Mouse (Mus musculus) cerebellum, postnatal 10 days (tissue): ENCODE results near the gene Slc39a9.

Source experiments
- DNase-seq, 2 experiments: peaks; one replicate each; pipeline ENCODE4 v3.0.0; 2021; ENCODE audit warnings: mixed read lengths in 2 of 2

Slc39a9 gene

DNA sequence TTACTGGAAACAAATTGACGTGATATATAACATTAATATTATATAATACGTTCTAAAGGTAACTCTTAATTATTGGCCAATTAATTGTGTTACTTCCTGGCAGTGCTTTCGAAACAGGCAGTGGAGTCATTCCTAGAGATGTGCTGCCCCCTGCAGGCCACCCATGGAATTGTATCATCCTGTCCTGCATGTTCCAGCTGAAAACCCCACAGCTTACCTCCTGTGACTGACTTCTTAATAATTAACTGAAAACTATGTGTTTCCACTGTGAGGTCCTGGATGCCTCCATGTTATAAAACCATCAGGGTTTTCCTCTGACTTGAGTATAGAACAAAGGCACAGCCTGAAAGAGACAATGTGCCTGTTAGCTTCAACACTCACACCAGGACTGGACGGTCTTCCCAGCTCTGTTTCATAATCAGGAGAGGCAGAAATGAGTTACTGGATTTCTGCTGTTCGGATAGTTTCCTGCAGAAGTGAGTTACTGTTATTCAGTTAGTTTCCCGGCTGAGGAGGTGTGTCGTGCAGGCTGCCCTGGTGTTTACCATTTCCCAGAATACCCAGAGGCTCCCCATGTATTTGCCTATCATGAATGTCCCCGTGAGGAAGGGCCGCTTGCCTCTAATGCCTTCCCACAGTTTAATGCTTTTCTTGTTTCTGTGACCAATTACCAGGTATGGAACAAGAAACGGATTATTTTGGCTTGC is 81.3 kb downstream of the Slc39a9 start:
- DNase-seq, result peak; percentile 94 to 97

DNA sequence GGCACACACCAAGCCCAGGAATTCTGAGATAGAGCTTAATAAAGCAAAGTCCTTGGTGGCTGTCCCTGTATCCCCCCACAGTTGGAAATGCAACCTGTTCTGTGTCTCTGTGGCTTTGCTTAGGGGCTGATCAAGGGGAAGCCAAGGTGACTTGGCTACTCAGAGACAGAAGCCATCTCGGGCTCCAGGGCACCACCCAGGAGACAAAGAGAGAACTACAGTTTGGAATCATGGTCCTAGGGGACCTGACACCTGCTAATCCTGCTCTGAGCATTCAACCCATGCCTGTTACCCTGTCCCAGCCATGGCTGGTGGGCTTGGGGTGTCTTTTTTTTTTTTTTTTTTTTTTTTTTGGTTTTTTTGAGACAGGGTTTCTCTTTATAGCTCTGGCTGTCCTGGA is 84.5 kb downstream of the Slc39a9 start:
- no peak for DNase-seq

DNA sequence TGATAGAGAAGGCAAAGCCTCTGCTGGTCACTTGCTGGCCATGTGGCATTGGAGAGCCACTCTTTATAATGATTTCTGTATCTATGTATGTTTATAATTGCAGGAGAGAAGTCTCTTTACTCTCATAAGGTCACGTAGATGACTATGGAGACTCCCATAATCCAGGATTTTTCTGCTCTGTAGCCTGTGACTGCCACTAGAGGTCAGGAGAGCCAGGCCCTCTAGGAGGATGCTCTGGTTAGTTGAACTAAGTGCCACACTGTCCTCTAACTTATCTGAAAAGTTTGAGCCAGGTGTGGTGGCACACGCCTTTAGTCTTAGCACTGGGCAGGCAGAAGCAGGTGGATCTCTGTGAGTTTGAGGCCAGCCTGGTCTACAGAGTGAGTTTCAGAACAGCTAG is 85.1 kb downstream of the Slc39a9 start:
- DNase-seq, result peak; percentile 47 to 49

DNA sequence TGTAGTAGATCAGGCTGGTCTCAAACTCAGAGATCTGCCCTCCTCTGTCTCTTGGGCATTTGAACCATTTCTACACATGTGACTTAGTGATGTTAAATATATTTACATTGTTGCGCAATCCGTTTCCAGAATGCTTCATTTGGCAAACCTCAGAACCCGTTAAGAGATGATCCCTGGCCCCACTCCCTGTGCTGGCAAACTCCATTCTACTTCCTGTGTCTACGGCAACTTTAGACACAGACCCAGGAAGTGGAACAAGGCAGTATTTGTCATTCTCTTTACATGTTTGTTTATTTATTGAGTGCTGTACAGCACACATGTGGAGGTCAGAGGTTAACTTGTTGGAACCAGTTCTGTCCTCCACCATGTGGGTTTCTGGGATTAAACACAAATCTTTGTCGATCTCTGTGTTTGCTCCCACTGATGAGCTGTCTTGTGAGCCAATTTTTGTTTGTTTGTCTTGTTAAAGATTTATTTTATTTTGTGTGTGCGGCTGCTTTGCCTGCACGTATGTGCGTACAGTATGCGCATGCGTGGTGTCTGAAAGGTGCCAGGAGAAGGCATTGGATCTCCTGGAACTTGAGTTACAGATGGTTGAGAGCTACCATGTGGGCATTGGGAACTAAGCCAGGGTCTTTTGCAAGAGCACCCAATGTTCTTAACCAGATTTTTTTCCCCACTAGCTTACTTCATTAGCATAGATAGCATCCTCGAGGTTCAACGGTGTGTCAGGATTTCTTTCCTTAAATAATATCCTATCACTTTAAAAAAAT is 86.3 kb downstream of the Slc39a9 start:
- peak; percentile 42 to 46 for DNase-seq

DNA sequence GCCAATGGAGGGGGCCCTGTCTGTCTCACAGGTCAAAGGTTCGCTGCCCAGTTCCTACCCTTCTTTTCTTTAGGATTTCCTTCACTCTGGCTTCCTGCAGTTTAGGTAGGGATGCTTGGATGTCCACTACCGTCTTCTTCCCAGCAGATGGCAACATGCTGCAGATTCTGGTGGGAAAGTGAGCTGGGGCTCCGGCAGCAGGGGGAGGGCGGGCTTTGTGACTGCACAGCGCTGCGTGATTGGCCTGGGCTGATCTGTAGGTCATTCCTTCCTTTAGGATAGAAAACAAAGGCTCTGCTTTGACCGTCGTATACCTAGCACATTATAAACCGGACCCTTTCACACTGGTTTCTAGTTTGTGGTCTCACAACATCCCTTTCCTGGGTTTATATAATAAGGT is 86.9 kb downstream of the Slc39a9 start:
- peak; percentile 89 to 91 for DNase-seq
